Mouse (Mus musculus) kidney, adult 2 months (tissue): ENCODE data around the gene Mars. TPM values are rescaled to one million over a fixed set of nuclear protein-coding genes. Genes with fewer than 3 reads are reported as not detected.

Experiments
- DNase-seq: peaks from one replicate; pipeline ENCODE4 v3.0.0; 2021
- H3K27ac ChIP-seq: fragments of 200-500 bp; 2 replicates; pipeline ENCODE4 v1.5.1; 2012; ENCODE audit warnings: low read depth, low read length, control low read depth, inconsistent platforms; ENCODE audit not compliant: insufficient read depth
- H3K27me3 ChIP-seq: fragments of 200-500 bp; replicated peaks from 2 replicates; pipeline ENCODE4 v1.6.1; 2012; ENCODE audit warnings: mild to moderate bottlenecking, moderate library complexity, low read length, inconsistent platforms; ENCODE audit not compliant: control insufficient read depth, insufficient read depth
- H3K36me3 ChIP-seq: fragments of 200-500 bp; 2 replicates; pipeline ENCODE4 v1.6.1; 2012; ENCODE audit warnings: mild to moderate bottlenecking, moderate library complexity, low read length, inconsistent platforms; ENCODE audit not compliant: control insufficient read depth, insufficient read depth
- H3K4me1 ChIP-seq: fragments of 200-500 bp; 2 replicates; pipeline ENCODE4 v1.6.1; 2011; ENCODE audit warnings: low read length; ENCODE audit not compliant: control insufficient read depth, insufficient read depth
- H3K4me3 ChIP-seq: fragments of 200-500 bp; 2 replicates; pipeline ENCODE4 v1.5.1; 2011; ENCODE audit warnings: mild to moderate bottlenecking, low read depth, low read length, control low read depth; ENCODE audit not compliant: insufficient read depth
- CTCF ChIP-seq: fragments of 200-500 bp; conservative IDR thresholded peaks from 2 replicates; pipeline ENCODE4 v1.5.1; 2011; ENCODE audit warnings: low read depth, mild to moderate bottlenecking, control low read depth, low read length, moderate library complexity, mixed read lengths; ENCODE audit not compliant: insufficient read depth, insufficient read length
- POLR2A ChIP-seq: fragments of 200-500 bp; IDR thresholded peaks from one replicate; pipeline ENCODE4 v1.6.1; 2011; ENCODE audit warnings: low read depth, low read length, control low read depth
- WGBS: fragments of 180-500 bp; shearing (Covaris S2); methylation state at CpG from one replicate; pipeline ENCODE4 v1.1.7; 2018; 5-methylcytosine and 5-hydroxymethylcytosine counted together
- polyA plus RNA-seq: library from polyadenylated mRNA; depleted of rRNA; stranded (reverse); fragments of >200 nt; gene quantifications from 2 replicates; pipeline ENCODE4 v1.2.3, GENCODE M21; 2012

Mars gene
- polyA plus RNA-seq, 1 experiment: 44.4 TPM

GRCm38 (mm10) chr10:127289573-127290191 is 21.9 kb downstream of the Mars start:
- Histone ChIP-seq H3K27me3 (no peaks in the 10 kb centered on the region), H3K36me3 (no peaks in the 10 kb centered on the region), H3K27ac (peak overlapping the region; percentile 98), H3K4me1 (peaks cover 31% of the 10 kb centered on the region), H3K4me3 (peak overlapping the region; percentile 69)
- DNase-seq: peak; percentile 90
- TF ChIP-seq POLR2A (no peak), CTCF (no peak)
- under 1% methylated on average over 15 of the region's 15 CpGs for WGBS

- under 1% methylated on average over 32 of the region's 65 CpGs for WGBS
- Histone ChIP-seq H3K4me1 (peaks cover 31% of the 10 kb centered on the region), H3K27ac (peak within 1 kb of the TSS; percentile 98), H3K4me3 (peak within 1 kb of the TSS; percentile 69), H3K27me3 (no peaks in the 10 kb centered on the region), H3K36me3 (no peaks in the 10 kb centered on the region; the same call in 1 of the 2 replicates)
- DNase-seq: peak; percentile 95
- TF ChIP-seq CTCF (no peak), POLR2A (no peak)
Measured at GRCm38 (mm10) chr10:127288800-127289572, 22.6 kb downstream of the Mars start, which contains the start of gene Mbd6. Gene Mbd6, minus strand, starts transcription at chr10:127289018.

GRCm38 (mm10) chr10:127288328-127288799 is 23.2 kb downstream of the Mars start:
- 2% methylated on average over 21 of the region's 28 CpGs for WGBS
- no peaks in the 10 kb centered on the region for H3K27me3 ChIP-seq
- peak overlapping the region; percentile 69 for H3K4me3 ChIP-seq
- peaks cover 28% of the 10 kb centered on the region for H3K4me1 ChIP-seq
- peak; percentile 67 for DNase-seq
- TF ChIP-seq CTCF: no peak
- TF ChIP-seq POLR2A: peak; percentile 5
- peaks cover 1% of the 10 kb centered on the region; the same call in 1 of the 2 replicates for H3K36me3 ChIP-seq
- H3K27ac ChIP-seq: peak overlapping the region; percentile 94

- no peak for TF ChIP-seq CTCF
- no peak for TF ChIP-seq POLR2A
- H3K4me3 ChIP-seq: peak overlapping the region; percentile 69
- peak overlapping the region; percentile 94 for H3K27ac ChIP-seq
- H3K36me3 ChIP-seq: peaks cover 3% of the 10 kb centered on the region
- DNase-seq: no peak
- 0% methylated on average over 3 of the region's 3 CpGs for WGBS
- H3K4me1 ChIP-seq: peaks cover 24% of the 10 kb centered on the region
- no peaks in the 10 kb centered on the region for H3K27me3 ChIP-seq
Measured at GRCm38 (mm10) chr10:127287936-127288293, 23.7 kb downstream of the Mars start.

- 53% methylated on average over 15 of the region's 15 CpGs for WGBS
- TF ChIP-seq CTCF (no peak), POLR2A (no peak)
- H3K36me3 ChIP-seq: peaks cover 3% of the 10 kb centered on the region
- peak overlapping the region; percentile 69 for H3K4me3 ChIP-seq
- peak overlapping the region; percentile 94 for H3K27ac ChIP-seq
- DNase-seq: no peak
- H3K4me1 ChIP-seq: peaks cover 23% of the 10 kb centered on the region
- no peaks in the 10 kb centered on the region for H3K27me3 ChIP-seq
Measured at GRCm38 (mm10) chr10:127287271-127287935, 24.2 kb downstream of the Mars start.

- WGBS: 50% methylated on average over 7 of the region's 7 CpGs
- Histone ChIP-seq H3K27ac (no peak overlapping the region), H3K27me3 (no peaks in the 10 kb centered on the region), H3K36me3 (peaks cover 3% of the 10 kb centered on the region), H3K4me1 (peaks cover 23% of the 10 kb centered on the region), H3K4me3 (no peak overlapping the region)
- TF ChIP-seq POLR2A (no peak), CTCF (no peak)
- no peak for DNase-seq
Measured at GRCm38 (mm10) chr10:127286730-127287129, 24.9 kb downstream of the Mars start.
